Mouse (Mus musculus): ENCODE results near the gene Kcnj4.

- TF ChIP-seq CTCF (IDR thresholded peaks at IDR 0.05; ENCODE audit: extremely low read depth, insufficient read depth, low read length) = no peak
- TF ChIP-seq POLR2A (IDR thresholded peaks at IDR 0.05; ENCODE audit: extremely low read depth, insufficient read depth, low read length) = no peak
These were observed 15.6 kb downstream of the Kcnj4 start for GRCm38 (mm10) chr15:79489463-79489862.
